Mouse (Mus musculus) ES-E14 (cell line): ENCODE data around the gene Calm1. TPM values are rescaled to one million over a fixed set of nuclear protein-coding genes. Genes with fewer than 3 reads are reported as not detected.

Experiments used
- DNase-seq: peaks from one replicate; pipeline ENCODE4 v3.0.0-alpha.2; 2013; ENCODE audit warnings: low read depth, low spot score
- H3K27ac ChIP-seq: 2 replicates; pipeline ENCODE4 v1.5.1; 2012; ENCODE audit warnings: low read depth, mild to moderate bottlenecking, low read length, moderate library complexity, mixed read lengths; ENCODE audit not compliant: poor library complexity, insufficient read depth, severe bottlenecking
- H3K36me3 ChIP-seq: 2 replicates; pipeline ENCODE4 v1.6.1; 2012; ENCODE audit warnings: mild to moderate bottlenecking, low read length, moderate library complexity, mixed read lengths; ENCODE audit not compliant: control insufficient read depth, poor library complexity, insufficient read depth, severe bottlenecking
- H3K4me1 ChIP-seq, 2 experiments: fragments of 150-350 bp in 1 of 2; sonication (generic) in 1 of 2; 2 replicates each; pipeline ENCODE4 v1.6.1; 2012; ENCODE audit warnings: low read length in 2 of 2, mild to moderate bottlenecking in 1 of 2, mixed read lengths in 1 of 2; ENCODE audit not compliant: control insufficient read depth in 2 of 2, insufficient read depth in 2 of 2, poor library complexity in 1 of 2
- H3K4me3 ChIP-seq, 2 experiments: fragments of 150-350 bp in 1 of 2; sonication (generic) in 1 of 2; 2 replicates each; pipeline ENCODE4 v1.5.1; 2012; ENCODE audit warnings: low read length in 2 of 2, low read depth in 1 of 2, mild to moderate bottlenecking in 1 of 2, mixed read lengths in 1 of 2; ENCODE audit not compliant: insufficient read depth in 1 of 2, poor library complexity in 1 of 2, severe bottlenecking in 1 of 2
- H3K9ac ChIP-seq: 2 replicates; pipeline ENCODE4 v1.6.1; 2012; ENCODE audit warnings: low read depth, mild to moderate bottlenecking, low read length, mixed read lengths; ENCODE audit not compliant: poor library complexity, insufficient read depth, severe bottlenecking
- H3K9me3 ChIP-seq: fragments of 150-350 bp; sonication (generic); 2 replicates; pipeline ENCODE4 v1.6.1; 2012; ENCODE audit warnings: low read depth, mild to moderate bottlenecking, low read length; ENCODE audit not compliant: control insufficient read depth, insufficient read depth
- CHD2 ChIP-seq: IDR thresholded peaks from 2 replicates; pipeline ENCODE4 v1.6.1; 2014; ENCODE audit warnings: mild to moderate bottlenecking, low read depth, low read length, inconsistent platforms
- HCFC1 ChIP-seq: IDR thresholded peaks from 2 replicates; pipeline ENCODE4 v1.6.1; 2012; ENCODE audit warnings: low read length, inconsistent platforms, borderline replicate concordance; ENCODE audit not compliant: insufficient read depth
- MAFK ChIP-seq: IDR thresholded peaks from 2 replicates; pipeline ENCODE4 v1.6.1; 2014; ENCODE audit warnings: mild to moderate bottlenecking, low read depth, low read length, inconsistent platforms; ENCODE audit not compliant: insufficient read depth
- ZC3H11A ChIP-seq: IDR thresholded peaks from 2 replicates; pipeline ENCODE4 v1.6.1; 2012; ENCODE audit warnings: low read depth, mild to moderate bottlenecking, inconsistent platforms, low read length, borderline replicate concordance
- ZNF384 ChIP-seq: IDR thresholded peaks from 2 replicates; pipeline ENCODE4 v1.6.1; 2012; ENCODE audit warnings: low read depth, low read length, inconsistent platforms
- in situ Hi-C, 2 experiments: fragments of 600-800 bp; cut with MboI; formaldehyde crosslinking; loops; one replicate each; pipeline ENCODE4 v1.15.1; 2025; ENCODE audit warnings: low sequenced_read_pairs in 2 of 2, inconsistent platforms in 1 of 2; ENCODE audit not compliant: unreplicated experiment in 2 of 2
- total RNA-seq: library from RNA; depleted of rRNA; stranded (reverse); fragments of 300-350 nt; gene quantifications from 2 replicates; pipeline ENCODE4 v1.2.3, GENCODE M21; 2012

Gene Calm1
- total RNA-seq, 1 experiment = 537 TPM

- in situ Hi-C loops = no loop called here
- TF ChIP-seq CHD2 (no peak), ZC3H11A (no peak), ZNF384 (no peak), MAFK (no peak), HCFC1 (no peak)
- H3K9ac ChIP-seq = no peak overlapping the region
- H3K27ac ChIP-seq = no peak overlapping the region
- H3K36me3 ChIP-seq = no peaks in the 10 kb centered on the region
- no peak for DNase-seq
- H3K9me3 ChIP-seq = no peaks in the 10 kb centered on the region
- no peak overlapping the region for H3K4me3 ChIP-seq
- peaks cover 5 to 15% of the 10 kb centered on the region in 2 experiments for H3K4me1 ChIP-seq
These were observed 23.2 kb downstream of the Calm1 start for GRCm38 (mm10) chr12:100222322-100222993.

GRCm38 (mm10) chr12:100223531-100223930, 24.3 kb downstream of the Calm1 start:
- no peak for TF ChIP-seq CHD2
- Histone ChIP-seq H3K9me3 (no peaks in the 10 kb centered on the region), H3K4me1 (peaks cover 2 to 15% of the 10 kb centered on the region in 2 experiments; a peak in 2 of 4 replicates), H3K27ac (no peak overlapping the region), H3K36me3 (no peaks in the 10 kb centered on the region), H3K9ac (no peak overlapping the region), H3K4me3 (no peak overlapping the region)
- in situ Hi-C loops = no loop called here
- DNase-seq = no peak

- Histone ChIP-seq H3K36me3 (no peaks in the 10 kb centered on the region), H3K4me3 (no peak overlapping the region), H3K9me3 (no peaks in the 10 kb centered on the region), H3K9ac (no peak overlapping the region), H3K4me1 (peaks cover 2 to 13% of the 10 kb centered on the region in 2 experiments; a peak in 2 of 4 replicates), H3K27ac (no peak overlapping the region)
- DNase-seq = no peak
- no peak for TF ChIP-seq CHD2
- TF ChIP-seq ZC3H11A = no peak
- TF ChIP-seq MAFK = no peak
- TF ChIP-seq ZNF384 = no peak
- TF ChIP-seq HCFC1 = no peak
- in situ Hi-C loops = no loop called here
These were observed 26.0 kb downstream of the Calm1 start for GRCm38 (mm10) chr12:100225196-100225595.

GRCm38 (mm10) chr12:100226073-100226472, 26.8 kb downstream of the Calm1 start:
- H3K4me1 ChIP-seq = peaks cover 2 to 7% of the 10 kb centered on the region in 2 experiments; a peak in 2 of 4 replicates
- H3K9me3 ChIP-seq = no peaks in the 10 kb centered on the region
- TF ChIP-seq CHD2 (no peak), MAFK (no peak), ZC3H11A (no peak), ZNF384 (no peak)
- in situ Hi-C loops = no loop called here
- H3K36me3 ChIP-seq = no peaks in the 10 kb centered on the region
- H3K27ac ChIP-seq = no peak overlapping the region
- H3K4me3 ChIP-seq = no peak overlapping the region
- DNase-seq = no peak
- no peak overlapping the region for H3K9ac ChIP-seq

GRCm38 (mm10) chr12:100226621-100227020, 27.4 kb downstream of the Calm1 start:
- no peak overlapping the region for H3K4me3 ChIP-seq
- no peaks in the 10 kb centered on the region for H3K9me3 ChIP-seq
- no peak overlapping the region for H3K27ac ChIP-seq
- in situ Hi-C loops = no loop called here
- DNase-seq = no peak
- H3K4me1 ChIP-seq = peaks cover 2 to 7% of the 10 kb centered on the region in 2 experiments; a peak in 2 of 4 replicates
- TF ChIP-seq MAFK (no peak), ZC3H11A (no peak), ZNF384 (no peak)
- H3K36me3 ChIP-seq = no peaks in the 10 kb centered on the region
- H3K9ac ChIP-seq = no peak overlapping the region
